Mouse (Mus musculus): ENCODE data around the gene Hist1h2ag.

Hist1h2ag gene

DNA sequence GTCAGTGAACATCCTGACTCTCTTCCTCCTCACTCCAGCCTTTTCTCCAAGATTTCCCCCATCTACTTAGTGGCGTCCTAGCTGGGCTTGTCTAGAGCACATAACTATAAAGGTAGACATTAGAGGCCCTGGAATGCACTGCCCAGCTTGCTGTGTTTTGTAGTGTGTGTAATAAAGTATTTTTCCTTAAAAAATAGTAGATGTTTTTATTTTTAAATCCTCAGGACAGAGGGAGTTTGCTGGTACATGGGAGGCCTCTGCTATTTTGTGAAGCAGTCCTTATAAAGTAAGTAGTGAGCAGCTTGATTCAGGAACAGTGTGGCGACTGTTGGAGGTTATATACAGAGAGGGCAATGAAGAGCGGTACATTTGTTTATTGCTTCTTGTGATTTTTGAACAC is 34.0 kb downstream of the Hist1h2ag start:
- DNase-seq (ENCODE audit: low spot score): no peak

DNA sequence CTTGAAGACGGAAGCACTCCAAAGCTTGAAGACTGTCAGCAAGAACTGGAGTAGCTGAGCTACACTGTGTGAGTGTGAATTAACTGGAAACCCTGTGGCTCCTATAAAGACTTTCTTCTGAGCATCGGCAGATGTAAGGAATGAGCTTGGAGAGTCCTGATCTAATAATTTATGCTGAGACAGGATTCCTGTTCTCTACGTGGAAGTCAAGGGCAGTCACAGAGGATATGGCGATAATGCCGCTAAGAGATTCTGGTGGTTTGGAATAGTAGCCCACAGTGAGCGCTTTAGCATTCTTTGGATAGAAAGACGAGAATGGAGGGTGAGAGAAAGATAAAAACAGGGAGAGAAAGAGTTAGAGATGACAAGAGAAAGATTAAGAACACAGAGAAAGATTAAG is 34.9 kb downstream of the Hist1h2ag start:
- no peak for DNase-seq (ENCODE audit: low spot score)

GRCm38 (mm10) chr13:22007121-22007510 is 35.6 kb downstream of the Hist1h2ag start:
- no peak for DNase-seq (ENCODE audit: low spot score)

DNA sequence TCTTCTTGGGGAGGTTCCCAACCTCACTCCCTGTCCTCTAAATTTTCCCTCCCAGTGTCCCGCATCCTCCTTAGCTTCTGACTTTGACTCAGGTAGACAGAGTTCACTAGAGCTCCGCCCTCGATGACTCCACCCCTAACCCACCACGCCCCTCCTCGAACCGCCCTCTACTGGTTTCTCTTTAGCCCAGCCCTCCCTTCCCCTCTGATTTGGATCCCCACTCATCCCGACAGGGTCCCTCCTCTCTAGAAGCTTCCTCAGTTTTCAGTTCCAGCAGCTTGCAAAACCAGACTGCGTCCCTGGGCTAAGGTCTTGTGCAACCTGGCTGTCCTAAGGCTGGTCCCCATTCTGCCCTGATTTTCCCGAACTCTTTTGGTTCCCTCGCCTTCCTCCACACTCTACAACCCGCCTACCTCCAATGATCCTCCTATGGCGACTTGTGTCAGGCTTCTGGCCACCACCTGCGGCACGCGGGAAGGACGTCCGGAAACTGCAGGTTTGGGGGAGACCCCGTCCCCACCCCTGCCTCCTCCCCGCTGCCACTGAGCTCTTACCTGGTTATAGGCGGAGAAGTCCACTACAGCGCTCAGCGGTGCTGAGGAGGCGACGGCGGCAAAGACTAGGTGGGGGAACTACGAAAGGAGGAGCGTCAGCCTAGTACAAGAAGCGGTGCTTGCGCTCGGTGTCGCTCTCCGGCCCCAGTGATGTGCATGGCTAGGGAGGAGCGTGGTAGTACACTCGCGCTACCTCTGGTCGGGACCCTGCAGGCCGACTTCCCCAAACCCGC is 36.2 kb downstream of the Hist1h2ag start:
- no peak for DNase-seq (ENCODE audit: low spot score)

GRCm38 (mm10) chr13:22005605-22006333 is 37.0 kb downstream of the Hist1h2ag start:
- no peak for DNase-seq (ENCODE audit: low spot score)

GRCm38 (mm10) chr13:22001823-22002222 is 40.9 kb downstream of the Hist1h2ag start:
- no peak for DNase-seq (ENCODE audit: low spot score)

GRCm38 (mm10) chr13:22001346-22001745 is 41.4 kb downstream of the Hist1h2ag start:
- DNase-seq (ENCODE audit: low spot score): no peak

- no peak for DNase-seq (ENCODE audit: low spot score)
These were observed 43.6 kb downstream of the Hist1h2ag start for GRCm38 (mm10) chr13:21999147-21999546.

DNA sequence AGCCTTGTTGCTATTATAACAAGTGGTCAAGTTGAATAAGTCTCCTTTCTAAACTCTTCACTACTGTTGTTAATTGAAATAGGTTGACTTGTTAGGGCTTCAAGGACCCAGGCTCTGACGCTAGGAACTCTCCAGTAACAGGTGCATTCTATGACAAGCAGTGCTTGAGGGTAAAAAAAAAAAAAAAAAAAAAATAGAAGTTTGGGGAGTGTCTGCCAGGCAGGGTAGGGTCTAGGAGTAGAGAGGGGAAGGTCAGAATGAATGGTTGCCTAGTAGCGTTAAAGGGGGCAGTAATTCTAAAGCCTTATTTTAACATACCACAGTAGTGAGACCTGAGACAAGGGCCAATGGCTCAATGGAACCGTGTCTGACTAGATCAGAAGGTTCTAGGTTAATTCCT is 44.3 kb downstream of the Hist1h2ag start:
- DNase-seq (ENCODE audit: low spot score): no peak

- no peak for DNase-seq (ENCODE audit: low spot score)
These were observed 44.9 kb downstream of the Hist1h2ag start for GRCm38 (mm10) chr13:21997821-21998220.

DNA sequence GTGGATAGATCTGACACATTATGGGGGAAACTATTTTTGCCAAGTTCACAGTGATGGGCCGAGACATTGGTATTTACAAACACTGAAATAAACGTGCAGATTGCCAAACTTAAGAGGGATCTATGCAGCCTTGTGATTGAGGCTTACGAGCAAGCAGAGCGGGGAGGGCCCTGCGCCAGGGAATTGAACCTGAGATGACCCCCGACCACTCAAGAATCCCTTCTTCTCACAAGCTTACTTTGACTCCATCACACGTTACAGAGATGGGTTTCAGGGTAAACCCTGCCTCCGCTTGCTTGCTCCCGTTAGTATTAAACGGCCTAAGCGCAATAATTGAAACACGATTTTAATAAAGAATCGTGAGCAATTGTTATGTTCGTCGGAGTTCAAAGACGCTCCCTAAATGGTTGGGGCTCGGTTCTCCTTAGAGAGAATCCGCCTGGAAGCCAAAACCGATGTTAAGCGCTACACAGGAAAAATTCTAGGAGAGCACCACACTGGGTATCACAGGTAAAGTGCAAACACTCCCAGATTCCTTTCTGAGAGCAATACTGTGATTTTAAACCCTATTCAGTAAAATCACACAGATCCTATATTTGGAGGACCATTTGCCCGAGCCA is 45.4 kb downstream of the Hist1h2ag start:
- no peak for DNase-seq (ENCODE audit: low spot score)

DNA sequence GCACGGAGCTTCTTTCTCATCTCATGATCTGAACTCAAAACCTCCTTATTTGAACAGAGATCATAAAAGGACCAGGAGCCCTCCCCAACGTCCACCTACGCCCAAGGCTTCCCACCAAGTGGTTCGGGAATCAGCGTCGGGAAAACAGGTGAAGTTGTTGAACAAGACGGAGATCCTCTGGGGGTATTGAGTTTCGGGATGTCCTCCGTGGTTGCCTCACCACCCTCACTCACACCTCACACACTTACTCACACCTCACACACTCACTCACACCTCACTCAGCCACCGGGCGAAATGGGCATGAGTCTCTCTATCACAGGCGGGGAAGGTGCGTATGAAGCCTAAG is 45.9 kb downstream of the Hist1h2ag start:
- DNase-seq (ENCODE audit: low spot score): no peak

DNA sequence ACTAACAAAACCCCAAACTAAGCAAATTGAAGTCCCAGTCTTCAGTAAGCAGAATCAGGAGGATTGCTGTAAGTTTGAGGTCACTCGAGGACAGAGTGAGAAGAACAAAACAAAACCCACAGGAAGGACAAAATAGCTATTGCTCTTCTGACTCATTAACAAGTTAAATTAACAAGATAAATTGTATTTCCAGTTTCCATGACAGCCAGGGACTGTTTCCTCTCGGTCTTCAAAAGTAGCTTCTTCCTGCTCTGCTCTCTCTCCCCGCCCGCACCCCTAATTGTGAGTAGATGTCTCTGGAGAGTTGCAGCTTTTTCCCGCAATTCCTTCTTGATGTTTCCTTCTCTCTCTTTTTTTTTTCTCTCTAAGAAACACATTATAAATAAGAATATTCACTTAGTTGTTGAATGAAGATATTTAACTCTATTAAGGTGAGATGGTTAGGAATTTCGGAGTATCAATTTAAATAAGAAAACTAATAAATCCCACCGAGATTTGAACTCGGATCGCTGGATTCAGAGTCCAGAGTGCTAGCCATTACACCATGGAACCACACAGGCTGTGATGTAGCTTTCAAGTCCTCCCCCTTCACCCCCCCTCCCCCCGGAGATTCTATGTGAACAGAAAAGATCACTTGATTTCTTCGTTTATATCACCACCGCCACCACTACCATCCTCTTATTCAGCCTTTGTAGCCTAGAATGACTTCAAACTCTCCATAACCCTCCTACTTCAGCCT is 46.5 kb downstream of the Hist1h2ag start:
- no peak for DNase-seq (ENCODE audit: low spot score)

- DNase-seq (ENCODE audit: low spot score): no peak
These were observed 47.3 kb downstream of the Hist1h2ag start for GRCm38 (mm10) chr13:21995331-21995914.

DNA sequence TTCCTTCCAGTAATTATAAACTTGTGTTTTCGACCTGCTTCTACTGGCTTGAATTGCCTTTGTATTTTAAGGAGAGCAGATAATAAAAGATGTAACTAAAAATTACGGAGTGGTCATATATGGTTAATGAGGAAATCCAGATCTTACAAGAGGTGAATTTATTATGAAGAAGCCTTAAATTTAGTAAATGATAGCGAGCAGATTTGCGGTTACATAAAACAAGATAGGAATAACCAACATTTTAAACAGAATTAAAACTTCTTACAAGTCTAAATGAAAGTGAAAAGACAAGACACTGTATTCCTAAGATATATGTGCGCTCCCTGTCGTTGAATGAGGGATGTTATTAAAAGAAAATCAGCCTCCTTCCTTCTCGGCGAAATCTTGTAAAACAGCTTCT is 47.8 kb downstream of the Hist1h2ag start:
- no peak for DNase-seq (ENCODE audit: low spot score)

- DNase-seq (ENCODE audit: low spot score): no peak
These were observed 48.6 kb downstream of the Hist1h2ag start for GRCm38 (mm10) chr13:21993957-21994738.

- DNase-seq (ENCODE audit: low spot score): no peak
These were observed 50.2 kb downstream of the Hist1h2ag start for GRCm38 (mm10) chr13:21992550-21992949.
